Mouse (Mus musculus): Measurements from ENCODE around the gene Ercc4.
"Not testable (repeated sequence)": the region's sequence is repeated elsewhere in the genome, so short reads cannot be mapped to it uniquely, and the experiment has no call there.

Ercc4 gene

DNA sequence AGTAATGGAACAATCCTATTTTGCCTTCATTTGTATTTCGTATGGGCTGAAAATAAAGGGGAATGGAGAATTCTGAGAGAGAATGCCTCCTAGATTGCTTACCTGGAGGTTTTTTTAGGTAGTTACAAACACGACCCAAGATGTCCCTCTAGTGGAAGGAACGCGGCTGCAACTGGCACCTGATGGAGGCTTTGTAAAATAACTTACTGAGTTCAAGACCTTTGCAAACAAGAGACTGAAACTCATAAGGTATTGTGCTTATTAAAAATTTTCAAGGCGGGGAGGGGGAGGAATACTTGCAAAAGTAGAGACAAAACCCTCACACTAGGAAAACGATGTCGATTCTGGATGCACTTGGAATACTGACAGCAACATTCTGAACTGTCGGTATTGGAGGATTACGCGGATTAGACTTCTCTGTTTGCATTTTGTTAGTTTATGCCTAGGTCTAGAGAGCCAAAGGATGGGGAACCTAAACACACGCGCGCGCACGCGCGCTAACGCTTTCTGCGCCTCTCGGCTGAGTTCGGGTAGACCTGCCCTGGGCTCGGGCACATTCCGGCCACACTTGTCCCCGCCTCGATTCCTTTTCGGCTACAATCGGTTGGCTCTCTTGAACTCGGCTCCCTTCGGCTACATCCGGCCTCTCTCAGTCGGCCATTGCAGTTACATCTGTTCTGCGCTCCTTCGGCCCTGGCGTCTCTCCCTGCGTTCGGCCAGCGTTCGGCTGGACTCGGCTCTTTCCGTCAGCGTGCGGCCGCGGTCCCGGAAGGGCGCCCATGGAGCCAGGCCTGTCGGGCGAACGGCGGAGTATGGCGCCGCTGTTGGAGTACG lies at the start of gene Ercc4:
Gene Ercc4, plus strand, starts transcription at position 529 of the 834 bp plus-strand sequence.
- DNase-seq (ENCODE audit: low spot score), result peak; percentile 98

DNA sequence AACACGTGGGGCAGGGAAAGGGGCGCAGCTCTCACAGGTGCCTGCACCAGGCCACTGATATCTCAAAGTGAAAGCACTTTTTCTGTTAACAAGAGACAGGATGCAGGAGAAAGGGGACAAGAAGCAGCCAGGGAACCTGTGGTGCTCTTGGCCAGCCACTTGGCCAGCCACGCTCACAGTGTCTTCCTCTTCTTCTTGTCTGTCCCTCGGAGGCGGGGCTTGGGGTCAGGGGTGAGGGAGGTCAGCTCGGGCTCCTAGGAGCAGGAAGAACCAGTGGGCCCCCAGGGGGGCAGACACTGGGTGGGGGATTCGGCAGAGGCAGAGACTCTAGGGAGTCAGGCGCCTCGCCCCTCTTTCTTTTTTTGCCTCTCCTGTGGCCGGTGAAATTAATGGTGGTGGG lies 48.4 kb upstream of the Ercc4 start:
- no peak for DNase-seq (ENCODE audit: low spot score)

DNA sequence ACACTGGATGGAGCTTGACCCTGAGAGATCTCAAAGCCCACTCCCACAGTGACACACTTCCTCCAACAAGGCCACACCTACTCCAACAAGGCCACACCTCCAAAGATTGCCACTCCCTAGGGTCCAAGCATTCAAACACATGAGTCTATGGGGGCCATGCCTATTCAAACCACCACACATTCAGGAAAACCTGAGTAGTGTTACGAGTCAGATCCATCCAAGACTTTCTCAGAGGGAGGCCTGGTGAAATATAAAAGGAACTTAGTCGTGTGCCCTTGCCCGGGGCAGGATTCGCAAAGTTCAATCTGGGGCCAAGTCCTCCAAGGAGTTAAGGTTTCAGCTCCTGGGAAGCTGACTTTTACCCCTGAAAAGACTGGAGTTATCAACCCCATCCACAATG lies 35.3 kb upstream of the Ercc4 start:
- DNase-seq (ENCODE audit: low spot score), result no peak

DNA sequence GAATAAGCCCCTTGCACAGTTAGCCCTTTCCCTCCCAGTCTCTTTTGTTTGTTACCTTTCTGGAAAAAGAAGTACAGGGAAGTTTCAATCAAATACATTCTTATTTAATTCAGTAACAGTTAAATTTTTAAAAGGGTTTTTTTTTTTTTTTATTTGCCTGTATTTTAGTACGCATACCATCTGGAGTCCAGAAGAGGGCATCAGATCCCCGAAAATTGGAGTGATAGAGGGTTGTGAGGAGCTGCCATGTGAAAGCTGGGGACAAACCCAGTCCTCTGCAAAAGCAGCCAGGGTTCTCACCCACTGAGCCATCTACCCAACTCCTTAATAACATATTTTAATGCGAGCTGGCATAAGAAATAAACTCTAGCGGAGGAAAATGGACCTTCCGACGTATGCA lies 29.3 kb upstream of the Ercc4 start:
- peak; percentile 24 for DNase-seq (ENCODE audit: low spot score)

DNA sequence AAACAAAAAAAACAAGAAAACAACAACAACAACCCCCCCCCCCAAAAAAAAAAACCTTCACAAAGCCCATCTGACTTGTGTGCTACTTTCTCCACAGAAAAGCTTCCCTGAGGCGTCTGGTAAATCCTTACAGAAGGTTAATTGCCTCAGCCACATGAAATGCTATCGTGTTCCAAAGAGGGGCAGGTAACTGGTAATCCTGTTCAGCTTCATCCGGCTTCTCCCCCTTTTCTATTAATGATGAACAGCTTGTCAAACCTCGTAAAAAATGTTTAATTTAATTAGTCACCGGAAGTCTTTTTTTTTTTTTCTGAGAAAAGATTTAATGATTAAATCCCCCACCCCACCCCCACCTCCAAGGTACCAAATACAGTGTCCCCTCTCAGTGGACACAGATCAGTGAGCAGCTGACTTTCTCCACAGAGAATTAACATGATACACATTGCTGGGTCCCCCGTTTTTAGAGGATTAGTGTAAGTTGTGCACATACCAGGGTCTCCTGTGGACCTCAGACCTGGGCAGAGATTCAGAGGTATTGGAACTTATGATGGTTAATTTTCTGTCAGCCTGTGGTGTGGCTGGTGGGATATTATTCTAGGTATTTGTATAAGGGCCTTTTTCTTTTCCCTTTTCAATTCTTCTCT lies 26.2 kb upstream of the Ercc4 start:
- DNase-seq (ENCODE audit: low spot score), result no peak

DNA sequence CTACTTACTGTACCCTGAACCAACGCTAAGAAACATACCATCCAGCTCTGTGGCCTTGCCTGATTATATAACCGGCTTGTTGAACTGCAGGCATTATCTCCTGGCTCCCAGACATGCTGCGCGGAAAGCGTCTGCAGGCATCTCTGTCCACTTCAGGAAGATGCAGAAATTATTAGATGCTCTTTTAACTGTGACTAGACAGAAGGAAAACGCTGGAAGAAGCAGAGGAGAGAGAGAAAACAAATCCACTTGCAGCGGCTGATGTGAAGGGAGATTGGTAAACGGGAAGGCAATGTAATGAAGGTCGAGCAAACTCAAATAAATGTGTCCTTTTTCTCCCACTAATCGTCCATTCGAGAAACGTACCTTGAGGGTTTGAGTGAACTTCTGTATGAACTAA lies 1.1 kb upstream of the Ercc4 start:
- no peak for DNase-seq (ENCODE audit: low spot score)

DNA sequence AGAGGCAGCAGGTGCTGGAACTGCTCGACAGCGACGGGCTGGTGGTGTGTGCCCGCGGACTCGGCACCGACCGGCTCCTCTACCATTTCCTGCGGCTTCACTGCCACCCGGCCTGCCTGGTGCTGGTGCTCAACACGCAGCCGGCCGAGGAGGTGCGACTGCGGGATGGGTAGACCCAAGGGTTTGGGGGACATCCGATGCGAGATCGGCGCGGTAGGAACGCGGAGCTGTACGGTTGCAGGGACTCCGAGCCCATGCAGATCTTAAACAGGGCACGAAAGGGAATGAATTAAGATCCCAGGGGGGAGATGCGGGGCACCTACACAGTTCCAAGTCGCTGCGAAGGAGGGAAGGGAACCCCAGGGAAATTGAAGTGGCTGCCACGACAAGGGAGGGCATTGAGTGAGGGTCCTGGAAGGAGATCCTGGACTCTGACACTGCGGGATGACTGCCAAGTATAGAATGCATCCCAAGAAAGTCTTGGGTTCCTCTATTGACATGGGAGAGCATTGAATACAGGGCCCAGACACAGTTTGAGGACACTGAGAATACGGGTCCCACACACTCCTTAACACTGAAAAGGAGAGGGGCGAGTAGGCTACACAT lies 609 bp downstream of the Ercc4 start:
- DNase-seq (ENCODE audit: low spot score), result peak; percentile 42

DNA sequence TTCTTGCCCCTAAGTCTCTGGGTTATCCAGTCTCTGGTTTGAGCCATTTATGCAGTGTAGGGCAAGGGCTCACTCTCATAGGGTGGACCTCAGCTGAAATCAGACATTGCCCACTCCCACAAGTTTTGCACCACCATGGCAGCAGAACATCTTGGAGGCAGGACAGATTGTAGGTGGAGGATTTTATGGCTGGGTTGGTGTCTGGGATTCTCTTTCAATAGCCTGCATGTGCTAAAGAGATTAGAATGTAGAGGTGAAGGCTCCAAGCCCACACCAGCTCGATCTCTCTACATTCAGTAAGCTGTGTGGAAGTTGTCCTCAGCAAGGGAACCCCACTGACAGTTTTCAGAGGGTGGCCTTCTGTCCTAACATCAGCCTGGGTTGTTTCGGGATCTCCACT lies 5.3 kb downstream of the Ercc4 start:
- DNase-seq (ENCODE audit: low spot score), result no peak

DNA sequence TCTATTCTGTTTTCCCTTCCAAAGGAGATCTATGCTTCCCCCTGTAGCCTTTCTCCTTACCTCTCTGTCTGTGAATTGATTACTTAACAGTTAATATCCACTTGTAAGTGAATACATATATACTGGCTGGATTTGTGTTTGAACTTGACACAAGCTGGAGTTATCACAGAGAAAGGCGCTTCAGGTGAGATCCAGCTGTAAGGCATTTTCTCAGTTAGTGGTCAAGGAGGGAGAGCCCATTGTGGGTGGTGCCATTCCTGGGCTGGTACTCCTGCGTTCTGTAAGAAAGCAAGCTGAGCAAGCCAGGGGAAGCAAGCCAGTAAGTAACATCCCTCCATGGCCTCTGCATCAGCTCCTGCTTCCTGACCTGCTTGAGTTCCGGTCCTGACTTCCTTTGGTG lies 6.0 kb downstream of the Ercc4 start:
- not testable (repeated sequence) for DNase-seq (ENCODE audit: low spot score)

DNA sequence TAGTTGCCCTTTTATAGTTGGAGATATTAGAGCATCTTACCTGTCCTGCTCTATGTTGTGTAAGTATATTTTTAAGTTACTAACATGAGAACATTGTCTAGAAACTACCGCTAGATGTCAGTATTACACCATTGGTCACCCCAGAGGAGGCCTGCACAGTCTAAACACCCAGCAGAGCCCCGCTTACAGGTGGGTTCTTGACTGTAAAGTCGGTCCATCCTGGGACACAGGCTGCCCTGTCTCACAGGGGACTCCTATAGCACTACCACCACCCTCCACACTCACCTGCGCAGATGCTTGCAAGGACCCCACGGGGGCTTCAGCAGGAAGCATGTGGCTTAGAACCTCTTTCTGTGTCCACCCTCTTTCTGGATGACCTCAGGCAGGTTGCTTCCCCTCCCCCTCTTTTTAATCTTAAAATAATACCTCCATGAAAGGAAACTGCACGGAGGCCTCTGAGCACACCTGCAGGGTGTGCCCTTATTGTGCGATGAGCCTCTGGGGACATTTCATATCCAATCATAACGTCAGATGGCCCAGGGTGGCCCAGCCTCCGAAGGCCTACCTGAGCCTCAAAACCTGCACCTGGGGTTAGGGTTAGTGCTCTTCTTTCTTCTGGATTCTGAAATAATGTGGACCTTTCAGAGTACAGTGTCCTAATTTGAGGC lies 7.9 kb downstream of the Ercc4 start:
- DNase-seq (ENCODE audit: low spot score), result peak; percentile 81

DNA sequence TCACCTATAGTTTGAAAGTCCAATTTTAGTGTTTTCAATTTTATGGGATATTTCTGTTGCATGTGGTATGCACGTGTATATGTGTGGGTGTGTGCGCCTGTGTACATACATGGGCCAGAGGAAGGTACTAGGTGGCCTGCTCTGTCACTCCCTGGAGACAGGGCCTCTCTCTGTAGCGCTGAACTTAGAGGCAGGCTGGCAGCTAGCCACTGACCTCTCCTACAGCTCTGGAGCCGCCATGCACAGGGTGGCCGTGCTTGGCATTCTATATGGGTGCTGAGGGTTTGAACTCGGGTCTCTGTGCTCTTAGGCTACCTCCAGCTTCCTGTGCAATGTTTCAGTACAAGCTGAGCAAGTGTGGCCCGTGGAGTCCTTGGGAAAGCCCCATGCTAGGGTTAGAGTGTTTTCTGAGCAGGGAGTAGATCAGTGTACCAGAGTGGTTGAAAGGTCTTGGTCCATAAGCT lies 8.5 kb downstream of the Ercc4 start:
- DNase-seq (ENCODE audit: low spot score), result no peak

DNA sequence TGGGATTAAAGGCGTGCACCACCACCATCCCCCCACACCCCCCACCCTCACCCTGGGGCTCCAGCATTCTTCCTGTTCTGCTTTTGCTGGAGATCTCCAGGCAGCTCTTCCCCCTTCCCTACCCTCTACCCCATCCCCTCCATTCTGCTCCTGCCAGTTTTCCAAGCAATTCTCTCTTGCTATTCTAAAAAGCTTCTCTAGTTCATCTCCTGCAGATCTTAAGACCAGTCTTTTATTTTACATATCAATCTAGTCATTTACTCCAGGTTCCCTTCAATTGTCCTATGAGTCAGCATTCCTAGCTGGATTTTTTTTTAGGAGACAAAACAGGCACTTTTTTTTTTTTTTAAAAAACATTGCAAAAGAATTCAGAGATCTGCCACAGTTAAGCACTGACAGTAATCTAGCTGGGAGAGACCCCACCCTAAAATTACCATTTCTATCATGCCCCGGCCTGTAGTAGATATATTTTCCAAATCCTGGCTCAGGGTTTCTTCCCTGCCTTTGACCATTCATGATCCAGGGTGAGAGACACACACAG lies 9.3 kb downstream of the Ercc4 start:
- peak; percentile 36 for DNase-seq (ENCODE audit: low spot score)

DNA sequence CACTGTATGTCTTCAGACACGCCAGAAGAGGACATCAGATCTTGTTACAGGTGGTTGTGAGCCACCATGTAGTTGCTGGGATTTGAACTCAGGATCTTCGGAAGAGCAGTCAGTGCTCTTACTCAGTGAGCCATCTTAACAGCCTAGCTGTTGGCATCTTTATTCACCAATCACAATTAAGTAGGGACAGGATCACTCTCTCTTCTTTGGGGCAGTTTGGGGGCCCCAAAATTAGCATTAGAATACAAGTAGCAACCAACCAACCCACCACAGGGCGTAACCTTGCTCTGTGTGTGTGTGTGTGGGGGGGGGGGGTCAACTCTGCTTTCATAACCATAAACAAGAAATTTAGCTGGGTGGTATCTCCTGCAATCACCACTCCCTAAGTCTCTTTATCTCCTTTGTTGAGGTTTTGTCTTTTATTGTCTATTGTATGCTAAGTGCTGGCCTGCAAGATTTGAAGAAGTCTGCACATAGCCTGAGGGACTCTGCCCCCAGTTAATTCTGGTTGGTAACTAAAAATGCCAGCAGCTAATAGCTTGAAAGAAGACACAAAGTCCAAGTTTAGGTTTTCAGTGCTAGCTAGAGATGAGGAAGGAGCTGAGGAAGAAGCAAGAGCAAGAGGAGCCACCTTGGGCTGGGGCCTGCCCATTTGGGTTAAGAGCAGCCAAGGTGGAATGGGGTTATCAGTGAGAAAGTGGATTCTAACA lies 10.3 kb downstream of the Ercc4 start:
- no peak for DNase-seq (ENCODE audit: low spot score)

DNA sequence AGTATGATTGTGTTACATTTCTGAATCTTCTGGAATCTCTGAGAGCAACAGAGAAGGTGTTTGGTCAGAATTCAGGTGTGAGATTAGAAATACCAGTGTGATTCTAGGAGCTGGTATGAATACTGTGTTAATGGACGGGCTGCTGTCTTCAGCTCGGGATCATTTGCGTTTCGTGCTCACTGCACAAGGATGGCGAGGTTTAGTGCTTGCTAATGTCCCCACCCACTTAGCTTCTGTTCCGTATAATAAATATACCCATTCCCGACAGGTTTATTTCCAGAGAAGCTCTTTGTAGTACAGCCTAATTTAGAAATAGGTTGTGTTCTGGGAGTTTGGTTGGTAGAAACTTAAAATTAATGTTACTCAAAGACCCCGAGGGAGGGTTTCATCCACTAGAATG lies 15.9 kb downstream of the Ercc4 start:
- DNase-seq (ENCODE audit: low spot score), result no peak

DNA sequence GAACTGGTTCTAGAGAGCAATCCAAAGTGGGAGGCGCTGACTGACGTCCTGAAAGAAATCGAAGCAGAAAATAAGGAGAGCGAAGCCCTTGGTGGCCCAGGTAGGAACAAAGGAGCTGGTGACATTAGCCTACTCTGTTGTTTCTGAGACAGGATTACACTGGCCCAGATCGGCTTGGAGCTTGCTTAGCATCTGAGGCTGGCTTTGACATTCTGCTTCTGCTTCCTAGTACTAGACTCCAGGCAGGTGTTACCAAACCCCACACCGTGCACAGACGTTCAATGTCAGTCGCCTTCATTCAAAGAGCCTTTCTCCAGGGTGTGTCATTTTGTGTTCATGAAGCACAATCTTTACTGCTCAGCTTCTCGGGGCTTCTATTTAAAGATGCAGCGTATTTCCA lies 18.1 kb downstream of the Ercc4 start:
- no peak for DNase-seq (ENCODE audit: low spot score)

DNA sequence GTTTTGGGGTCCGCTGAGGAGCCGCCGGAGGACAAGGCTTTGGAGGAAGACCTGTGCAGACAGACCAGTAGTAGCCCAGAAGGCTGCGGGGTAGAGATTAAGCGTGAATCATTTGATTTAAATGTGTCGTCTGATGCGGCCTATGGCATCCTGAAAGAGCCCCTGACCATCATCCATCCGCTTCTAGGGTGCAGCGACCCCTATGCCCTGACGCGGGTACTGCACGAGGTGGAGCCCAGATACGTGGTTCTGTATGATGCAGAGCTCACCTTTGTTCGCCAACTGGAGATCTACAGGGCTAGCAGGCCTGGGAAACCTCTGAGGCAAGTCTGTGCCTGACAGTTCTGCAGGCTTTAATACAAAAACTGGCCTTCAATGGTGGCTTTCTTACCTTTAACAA lies 20.9 kb downstream of the Ercc4 start:
- DNase-seq (ENCODE audit: low spot score), result no peak

DNA sequence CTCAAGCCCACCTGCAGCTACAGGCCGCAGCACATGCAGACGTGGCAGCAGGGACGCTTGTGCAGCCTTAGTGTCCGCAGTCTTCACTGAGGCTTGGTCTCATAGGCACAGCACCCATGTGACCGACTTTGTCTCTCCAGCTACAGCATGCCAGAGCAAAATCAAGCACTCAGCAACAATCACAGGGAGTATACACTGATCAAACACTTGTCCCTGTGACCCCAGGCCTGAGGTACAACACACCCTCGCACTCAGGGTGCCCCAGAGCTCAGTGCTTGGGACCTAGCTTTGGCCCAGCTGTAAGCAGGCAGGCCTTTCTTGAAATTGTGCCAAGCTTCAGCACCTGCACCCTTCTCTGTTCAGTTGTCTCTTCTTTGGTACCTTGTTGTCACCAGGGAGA lies 31.7 kb downstream of the Ercc4 start:
- DNase-seq (ENCODE audit: low spot score), result no peak

DNA sequence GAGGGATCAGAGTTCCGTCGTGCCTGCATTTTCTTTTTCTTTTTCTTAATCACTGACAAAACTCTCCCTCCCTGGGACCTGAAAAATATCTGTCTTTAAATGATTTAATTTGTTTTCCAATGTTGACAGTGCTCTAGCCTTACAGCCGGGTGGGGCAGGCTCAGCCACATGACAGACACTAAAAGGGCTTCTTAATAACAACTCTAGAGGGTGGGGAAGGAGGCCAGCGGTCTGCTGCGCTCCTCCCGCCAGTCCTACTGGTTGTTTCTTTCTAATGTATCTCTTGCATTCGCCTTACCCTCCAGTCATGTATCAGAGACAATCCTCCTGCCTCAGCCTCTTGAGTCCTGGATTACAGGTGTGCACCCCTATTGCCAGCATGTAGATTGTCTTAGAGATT lies 34.4 kb downstream of the Ercc4 start:
- no peak for DNase-seq (ENCODE audit: low spot score)

DNA sequence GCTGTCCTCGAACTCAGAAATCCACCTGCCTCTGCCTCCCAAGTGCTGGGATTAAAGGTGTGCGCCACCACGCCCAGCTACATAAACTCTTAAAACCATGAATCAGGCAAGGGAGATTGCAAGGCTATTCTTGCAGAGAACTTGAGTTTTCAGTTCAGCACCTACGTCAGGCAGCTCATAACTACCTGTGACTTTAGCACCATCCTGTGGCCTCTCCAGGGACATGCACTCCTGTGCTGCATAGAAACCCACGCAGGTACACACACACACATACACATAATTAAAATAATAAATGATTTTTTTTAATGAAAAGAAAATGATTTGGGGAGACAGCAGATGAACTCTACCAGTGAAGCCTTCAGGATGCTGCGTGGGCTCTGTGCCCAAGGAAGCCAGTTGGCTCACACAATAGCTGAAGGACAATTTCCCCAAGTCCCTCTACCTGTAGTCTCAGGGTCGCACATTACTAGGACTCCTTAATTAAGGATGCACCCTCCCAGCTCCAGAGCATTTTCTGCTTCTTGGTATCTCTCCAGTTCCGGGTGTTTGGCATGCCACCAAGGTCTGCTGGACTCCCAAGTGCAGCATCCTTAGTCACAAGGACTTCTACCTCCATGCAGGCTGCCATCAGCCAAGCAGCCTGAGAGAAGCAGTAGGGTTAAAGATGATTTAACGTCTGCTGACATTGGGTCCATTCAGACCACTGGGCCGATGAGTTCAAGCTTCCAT lies 35.4 kb downstream of the Ercc4 start:
- no peak for DNase-seq (ENCODE audit: low spot score)

DNA sequence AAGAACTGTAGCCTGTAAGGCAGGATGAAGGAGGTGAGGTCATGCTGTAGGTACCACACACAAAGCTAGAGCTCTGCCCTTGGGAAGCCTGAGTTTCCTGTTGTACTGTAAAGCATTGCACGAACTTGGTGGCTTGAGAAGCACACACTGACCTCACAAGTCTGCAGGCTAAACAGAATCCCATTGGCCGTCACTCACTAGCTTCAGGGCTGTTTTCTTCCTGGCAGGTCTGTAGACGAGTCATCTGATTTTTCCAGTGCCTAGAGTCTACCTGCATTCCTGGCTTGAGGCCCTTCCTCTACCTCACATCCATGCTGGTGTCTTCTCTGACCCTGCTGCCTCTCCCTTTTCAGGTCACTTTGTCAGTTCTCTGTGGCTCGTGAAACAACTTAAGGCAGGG lies 36.7 kb downstream of the Ercc4 start:
- no peak for DNase-seq (ENCODE audit: low spot score)

All from adipocyte (in vitro differentiated cells).